Mouse (Mus musculus): ENCODE measurements at regions not wholly inside any gene's neighbourhood (a gene's known extent, or its start where the extent isn't known, plus 50 kb on each side); places are given as distances from the start of the nearest gene placed in this dataset.

DNA sequence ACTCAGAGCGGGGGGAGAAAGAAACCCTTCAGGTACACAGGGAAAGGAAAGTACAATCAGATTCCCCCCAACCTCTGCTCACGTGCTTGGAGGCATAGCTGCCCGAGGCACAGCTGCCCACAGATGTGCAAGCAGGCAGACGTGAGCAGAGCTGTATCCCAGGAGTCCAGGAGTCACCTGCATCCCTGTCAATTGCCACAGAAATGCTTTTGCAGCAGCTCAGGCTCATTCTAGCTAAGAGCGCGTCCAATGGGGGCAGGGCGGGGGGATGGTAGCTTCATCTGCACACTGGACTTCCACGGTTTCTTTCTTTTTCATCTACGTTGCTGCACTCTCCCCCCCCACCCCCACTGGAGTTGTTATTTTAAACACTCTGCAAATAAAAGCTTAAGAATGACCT lies 66.0 kb upstream of the Fat4 start:
- ATAC-seq (replicated peaks; ENCODE audit: poor library complexity, severe bottlenecking), result no peak

DNA sequence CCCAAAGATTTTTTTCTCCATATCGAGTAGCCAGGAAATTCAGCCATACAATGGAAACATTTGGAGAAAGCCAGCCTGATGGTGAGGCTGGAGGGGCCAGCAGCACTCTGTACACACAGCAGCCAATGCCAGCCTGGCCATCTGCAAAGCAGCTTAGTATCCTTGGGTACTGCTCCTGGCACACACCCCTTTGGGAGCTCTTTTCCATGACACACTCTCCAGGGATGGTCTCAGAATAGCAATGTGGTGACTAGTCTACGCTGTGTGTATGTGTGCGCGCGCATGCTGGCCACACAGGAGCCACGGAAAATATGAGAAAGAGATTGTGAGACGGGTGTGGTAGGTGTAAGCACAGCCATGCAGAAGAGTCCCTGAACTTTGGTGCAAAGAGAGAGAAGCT lies 66.4 kb upstream of the Fat4 start:
- no peak for ATAC-seq (replicated peaks; ENCODE audit: poor library complexity, severe bottlenecking)

DNA sequence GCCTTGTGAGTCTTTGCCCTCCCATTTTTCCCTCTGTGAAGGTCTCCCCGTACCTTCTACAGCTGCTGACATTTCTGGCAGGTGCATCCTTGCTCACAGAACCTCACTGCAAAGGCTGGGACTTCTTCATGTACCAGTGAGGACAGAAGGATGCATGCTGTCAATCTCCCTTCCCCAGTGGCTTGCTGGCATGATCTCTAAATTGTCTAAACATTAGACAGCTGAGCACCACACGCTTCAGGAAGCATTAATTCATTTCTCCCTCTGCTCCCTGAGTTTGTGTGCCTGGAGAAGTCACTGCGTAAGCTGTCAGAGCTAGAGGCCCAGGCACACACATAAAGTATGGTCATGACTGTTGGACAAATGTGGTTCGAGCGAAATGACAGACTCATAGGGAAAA lies 69.1 kb upstream of the Fat4 start:
- ATAC-seq (replicated peaks; ENCODE audit: poor library complexity, severe bottlenecking), result no peak

DNA sequence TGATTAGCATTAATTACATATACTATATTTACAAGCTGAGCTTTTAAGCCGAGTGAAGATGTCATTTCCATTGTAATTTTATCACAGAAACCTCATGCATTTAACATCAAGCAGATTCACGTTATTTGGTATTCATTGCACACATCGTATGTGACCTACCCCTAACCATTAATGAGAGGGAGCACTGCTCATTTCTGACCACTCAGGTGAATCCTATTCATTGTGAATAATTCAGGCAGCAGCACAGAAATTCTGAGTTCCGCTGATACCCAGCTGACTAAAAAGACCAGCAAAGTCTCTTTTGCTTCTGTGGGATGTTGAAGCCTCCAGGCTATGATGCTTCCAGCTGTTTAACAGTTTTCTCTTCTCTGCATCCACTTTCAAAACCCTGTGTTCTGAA lies 74.3 kb upstream of the Fat4 start:
- ATAC-seq (replicated peaks; ENCODE audit: poor library complexity, severe bottlenecking), result no peak

DNA sequence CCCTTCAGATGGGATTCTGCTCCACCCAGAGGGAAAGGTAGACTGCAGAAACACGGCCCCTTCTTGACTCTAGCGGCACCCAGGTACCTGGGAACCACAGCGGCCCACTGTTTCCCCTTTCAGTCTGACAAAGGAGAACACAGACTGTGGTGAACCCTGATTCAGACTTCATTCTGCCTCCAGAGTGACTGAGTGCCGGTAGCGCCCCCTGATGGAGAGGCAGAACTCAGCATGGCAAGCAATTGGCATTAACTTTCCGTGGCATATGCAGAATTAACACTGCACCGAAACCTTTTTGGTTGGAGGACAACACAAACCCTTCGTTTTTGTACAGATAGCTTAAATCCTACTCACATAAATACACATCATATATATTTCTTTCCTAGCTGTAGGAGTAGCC lies 75.1 kb upstream of the Fat4 start:
- no peak for ATAC-seq (replicated peaks; ENCODE audit: poor library complexity, severe bottlenecking)

DNA sequence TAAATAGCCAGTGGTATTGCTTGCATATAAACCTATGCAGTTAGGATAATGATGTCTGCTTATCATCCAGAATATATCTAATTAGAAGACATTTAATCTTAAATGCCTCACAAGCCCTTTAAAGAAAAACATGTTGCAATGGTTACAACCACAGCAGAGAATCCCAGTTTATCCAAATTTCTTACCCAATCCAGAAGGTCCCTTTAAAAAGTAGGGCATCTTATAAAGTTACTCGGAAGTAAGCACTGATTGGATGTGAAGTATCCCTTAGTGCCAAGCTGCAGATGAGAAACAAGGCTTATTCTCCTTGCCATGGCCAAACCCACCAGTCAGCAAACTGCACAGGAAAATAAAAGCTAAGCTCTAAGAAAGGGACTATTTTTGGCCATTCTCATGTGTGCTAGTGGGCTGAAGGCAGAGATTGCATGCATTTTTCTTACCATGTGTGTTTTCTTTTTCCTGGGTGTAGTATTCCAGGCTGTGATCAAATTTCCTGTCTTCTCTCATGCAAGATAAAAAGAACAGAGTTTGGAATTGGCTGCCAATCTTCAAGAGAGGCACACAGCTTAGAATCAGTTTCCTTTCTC lies 80.2 kb upstream of the Fat4 start:
- no peak for ATAC-seq (replicated peaks; ENCODE audit: poor library complexity, severe bottlenecking)

DNA sequence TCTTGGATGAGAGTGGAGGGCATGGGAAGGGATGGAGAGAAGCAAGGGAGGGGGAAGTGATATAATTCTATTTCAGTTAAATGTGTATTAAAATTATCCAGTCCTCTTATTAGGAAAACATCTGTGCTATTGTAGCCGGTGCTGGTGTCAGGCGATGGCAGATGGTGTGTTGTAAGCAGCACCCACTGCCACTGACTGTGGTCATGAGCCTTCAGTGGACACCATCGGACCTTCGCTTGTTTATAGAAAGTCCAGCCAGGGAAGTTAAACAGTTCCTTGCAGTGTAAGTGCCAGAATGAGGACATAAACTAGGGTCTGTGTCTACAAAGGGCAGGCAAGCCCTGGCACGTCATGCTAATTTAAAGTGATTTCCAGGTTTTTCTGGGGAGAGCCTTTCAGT lies 80.7 kb upstream of the Fat4 start:
- no peak for ATAC-seq (replicated peaks; ENCODE audit: poor library complexity, severe bottlenecking)

DNA sequence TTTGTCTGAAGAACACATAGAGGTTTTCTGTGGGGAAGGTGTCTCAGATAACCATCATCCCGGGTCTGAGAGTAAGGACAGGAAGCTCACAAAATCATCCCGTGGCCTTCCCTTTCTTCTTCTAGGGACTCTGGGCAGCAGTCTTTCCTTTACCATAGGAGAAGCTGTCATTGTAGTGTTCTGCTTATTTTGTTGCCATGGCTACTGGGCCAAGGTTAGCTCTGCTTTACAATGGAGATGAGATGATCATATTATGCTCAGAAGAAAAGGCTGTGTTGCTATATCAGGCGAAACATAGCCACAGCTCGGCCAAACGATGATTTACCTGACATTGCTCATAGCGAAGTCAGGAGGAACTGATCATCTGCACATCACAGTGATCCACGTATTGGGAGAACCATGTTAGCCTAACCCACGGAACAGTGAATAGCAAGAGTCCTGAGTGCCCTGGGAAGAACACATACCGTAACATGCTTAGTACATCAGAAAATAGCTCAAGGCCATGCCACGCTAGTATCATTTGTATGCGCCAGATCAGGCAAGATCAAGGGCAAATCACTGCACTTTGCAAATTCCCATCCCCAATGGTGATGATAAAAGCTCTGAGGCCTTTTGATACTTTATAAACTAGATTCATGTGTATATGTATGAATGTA lies 91.0 kb upstream of the Fat4 start:
- no peak for ATAC-seq (replicated peaks; ENCODE audit: poor library complexity, severe bottlenecking)

DNA sequence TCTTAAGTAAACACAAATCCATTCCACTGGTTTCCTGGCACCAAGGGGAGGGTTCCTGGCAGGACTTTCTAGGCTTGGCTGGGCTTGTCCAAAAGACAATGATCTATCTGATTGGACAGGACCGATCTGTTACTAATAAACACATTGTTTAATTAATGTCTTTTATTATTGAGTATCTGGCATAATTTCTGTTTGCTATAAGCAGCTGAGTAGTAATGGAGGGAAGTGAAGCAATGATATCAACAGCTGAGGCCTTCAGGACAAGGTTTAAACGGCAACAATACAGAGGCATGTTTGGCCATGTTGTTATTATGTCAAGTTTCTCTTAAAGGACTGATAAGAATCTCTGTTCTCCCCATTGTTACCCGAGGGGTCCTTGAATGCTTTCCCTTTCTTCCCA lies 93.5 kb upstream of the Fat4 start:
- no peak for ATAC-seq (replicated peaks; ENCODE audit: poor library complexity, severe bottlenecking)

DNA sequence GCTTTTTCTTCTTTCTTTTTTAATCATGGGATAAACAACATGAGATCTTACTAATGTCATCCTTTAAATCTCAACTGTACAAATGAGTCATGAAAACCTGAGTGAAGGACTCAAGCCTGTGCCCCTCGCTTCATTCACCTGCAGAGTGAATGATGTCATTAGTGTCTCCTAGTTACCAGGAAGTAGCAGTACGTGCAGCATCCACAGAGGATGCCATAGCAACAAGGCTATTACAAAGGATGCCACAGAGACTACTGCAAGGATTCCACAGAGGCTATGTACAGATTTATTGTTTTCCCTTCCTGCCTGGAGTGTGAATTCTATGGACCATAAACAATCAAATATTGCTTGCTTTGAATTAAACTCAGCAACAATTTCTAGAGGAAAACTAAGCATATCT lies 98.0 kb upstream of the Fat4 start:
- no peak for ATAC-seq (replicated peaks; ENCODE audit: poor library complexity, severe bottlenecking)

DNA sequence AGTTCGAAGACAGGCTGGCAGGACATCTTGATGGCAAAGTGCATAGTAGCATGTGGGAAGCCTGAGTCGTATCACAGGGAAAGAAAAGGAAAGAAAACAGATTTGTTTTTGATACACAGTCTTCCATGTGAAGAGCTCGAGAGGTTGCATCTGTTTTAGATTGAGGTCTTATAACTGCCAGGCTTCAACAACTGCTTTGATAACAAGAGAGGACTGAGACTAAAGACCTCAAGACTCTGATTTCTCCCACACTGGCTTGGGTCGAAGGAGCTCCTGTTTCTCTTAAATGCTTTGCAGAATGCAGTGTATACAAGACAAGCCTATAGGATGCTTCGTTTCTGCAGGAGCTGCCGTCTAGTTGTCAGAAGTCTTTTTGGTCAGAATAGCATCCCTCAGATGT lies 103.0 kb upstream of the Fat4 start:
- ATAC-seq (replicated peaks; ENCODE audit: poor library complexity, severe bottlenecking), result no peak

DNA sequence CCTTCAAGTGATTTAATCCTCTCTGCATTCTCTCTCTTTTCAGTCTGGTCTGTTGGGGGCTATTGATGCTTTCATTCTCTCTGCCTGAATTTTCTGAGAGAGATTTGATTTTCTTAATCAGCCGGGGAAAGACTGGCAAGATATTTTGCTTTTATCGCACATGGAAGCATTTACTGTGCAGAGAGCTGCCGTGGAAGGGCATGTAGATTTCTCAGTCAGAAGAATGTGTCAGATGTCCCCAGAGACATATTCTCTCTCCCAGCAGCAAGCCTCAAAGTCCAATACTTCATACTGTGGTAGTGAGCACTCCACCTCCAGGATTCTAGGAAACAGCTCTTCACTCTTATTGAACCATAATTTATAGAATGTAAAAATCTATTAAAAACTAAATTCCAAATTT lies 103.7 kb upstream of the Fat4 start:
- ATAC-seq (replicated peaks; ENCODE audit: poor library complexity, severe bottlenecking), result no peak

DNA sequence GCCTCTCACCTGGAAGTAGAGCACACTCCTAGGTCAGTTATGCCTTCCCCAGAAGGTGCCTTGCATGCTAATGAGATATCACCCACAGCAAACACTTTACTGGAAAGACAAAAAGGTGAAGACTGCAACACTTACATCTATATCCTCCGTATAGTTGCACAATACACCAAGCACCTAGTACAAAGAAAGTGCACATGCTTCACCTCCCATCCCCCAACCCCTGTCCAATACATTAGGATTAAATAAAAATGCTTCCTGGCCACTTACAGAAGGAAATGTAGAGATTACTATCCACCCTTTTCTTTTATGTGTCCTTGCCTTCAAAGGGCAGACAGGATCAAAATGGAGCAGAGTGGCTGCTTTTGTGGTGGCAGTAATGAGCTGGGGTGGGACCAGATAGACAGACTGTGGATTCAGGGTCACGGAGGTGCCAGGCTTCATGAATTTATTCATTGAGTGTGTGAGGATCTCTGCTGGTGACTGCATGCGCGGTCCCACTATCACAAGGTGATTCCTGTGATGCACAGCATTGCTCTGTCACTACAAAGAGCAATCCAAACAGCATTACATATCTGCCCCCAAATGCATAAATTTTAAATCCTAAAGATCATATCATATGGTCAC lies 109.9 kb upstream of the Fat4 start:
- no peak for ATAC-seq (replicated peaks; ENCODE audit: poor library complexity, severe bottlenecking)

DNA sequence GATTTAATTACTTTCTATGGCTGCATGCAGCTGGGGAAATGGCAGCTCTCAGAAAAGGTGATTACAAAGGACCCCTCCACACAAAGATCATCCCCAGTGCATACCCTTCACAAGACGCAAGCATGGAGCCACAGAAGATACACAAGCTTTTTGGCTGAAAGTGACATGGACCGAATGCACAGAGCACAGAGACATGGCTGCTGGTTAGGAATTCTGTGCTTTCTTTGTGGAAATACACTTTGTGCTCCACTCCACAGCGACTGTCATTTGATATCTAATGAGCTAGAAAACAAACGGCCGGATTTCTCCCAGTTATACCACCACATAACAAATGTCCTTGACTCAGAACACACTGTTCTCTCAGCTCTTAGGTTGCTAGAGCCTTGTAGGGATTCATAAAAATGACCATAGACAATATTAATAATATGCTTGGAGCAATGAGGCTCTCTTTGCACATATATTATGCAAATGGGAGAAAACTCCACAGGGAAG lies 132.1 kb upstream of the Fat4 start:
- ATAC-seq (replicated peaks; ENCODE audit: poor library complexity, severe bottlenecking), result no peak

DNA sequence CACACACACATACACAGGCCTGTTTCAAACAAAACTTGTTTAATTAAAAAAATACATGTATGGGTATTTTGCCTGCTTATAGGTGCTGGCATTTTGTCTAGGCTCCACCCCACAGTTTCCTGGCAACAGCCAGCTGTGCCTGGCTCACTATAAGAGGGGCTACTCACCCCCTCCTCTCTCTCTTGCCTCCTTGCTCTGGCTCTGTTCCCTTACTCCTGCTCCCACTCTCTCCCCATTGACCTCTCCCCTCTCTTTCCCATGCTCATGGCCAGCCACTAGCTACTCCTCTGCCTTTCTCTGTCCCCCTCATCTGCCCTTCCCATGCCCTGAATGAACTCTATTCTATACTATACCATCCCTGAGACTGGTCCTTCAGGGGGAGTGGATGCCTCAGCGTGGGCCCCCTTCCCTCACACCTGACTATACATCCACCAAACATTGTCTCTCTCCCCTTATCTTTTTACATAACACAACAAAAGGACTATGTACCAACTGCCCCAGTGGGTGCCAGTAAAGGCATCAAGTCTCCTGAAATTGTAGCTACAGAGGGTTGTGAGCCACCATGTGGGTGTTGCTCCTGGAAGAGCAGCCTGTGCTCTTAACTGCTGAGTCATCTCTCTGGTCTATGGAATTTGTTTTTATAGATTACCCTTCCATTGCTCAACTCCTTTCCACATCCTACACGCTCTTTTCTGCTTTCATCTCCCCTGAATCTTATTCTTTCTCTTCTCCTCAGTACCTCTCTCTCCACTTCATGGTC lies 133.1 kb upstream of the Fat4 start:
- ATAC-seq (replicated peaks; ENCODE audit: poor library complexity, severe bottlenecking), result no peak

DNA sequence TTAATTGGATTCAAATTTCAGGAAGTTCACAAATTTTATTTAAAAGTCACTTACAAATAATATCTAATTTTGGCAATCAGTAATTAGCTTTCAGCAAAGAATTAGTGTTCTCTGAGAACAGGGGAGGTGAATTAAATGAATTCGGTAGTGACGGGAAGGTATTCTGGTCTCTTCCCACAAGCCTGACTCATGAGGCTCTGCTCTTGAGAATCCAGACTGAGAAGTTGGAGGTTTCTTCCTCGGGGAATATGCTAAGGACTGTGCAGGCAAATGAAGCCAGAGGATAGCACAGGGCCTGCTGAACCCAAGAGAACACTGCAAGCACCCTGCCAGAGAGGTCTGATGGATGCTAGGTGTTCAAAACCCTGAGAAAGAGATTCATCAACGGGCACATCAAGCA lies 144.6 kb upstream of the Fat4 start:
- no peak for ATAC-seq (replicated peaks; ENCODE audit: poor library complexity, severe bottlenecking)

DNA sequence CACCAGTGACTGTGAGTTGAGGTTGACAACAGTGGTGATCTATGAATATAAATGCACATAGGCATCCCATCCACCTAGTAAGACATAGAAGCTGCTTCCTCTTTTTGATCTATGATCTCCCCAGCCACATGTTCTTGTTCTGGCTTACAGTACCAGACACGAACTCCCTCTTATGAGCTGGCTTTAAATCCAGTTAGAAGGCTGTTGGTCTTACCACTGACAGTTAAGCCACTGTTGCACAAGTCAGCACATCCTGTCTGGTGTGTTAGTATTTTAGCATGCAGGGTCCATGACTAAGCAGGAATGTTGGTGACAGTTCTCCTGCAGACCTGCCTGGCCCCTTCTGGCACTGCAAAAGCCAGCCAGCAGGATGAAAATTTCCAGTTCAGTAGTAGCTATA lies 164.1 kb upstream of the Fat4 start:
- ATAC-seq (replicated peaks; ENCODE audit: poor library complexity, severe bottlenecking), result peak; percentile 77

DNA sequence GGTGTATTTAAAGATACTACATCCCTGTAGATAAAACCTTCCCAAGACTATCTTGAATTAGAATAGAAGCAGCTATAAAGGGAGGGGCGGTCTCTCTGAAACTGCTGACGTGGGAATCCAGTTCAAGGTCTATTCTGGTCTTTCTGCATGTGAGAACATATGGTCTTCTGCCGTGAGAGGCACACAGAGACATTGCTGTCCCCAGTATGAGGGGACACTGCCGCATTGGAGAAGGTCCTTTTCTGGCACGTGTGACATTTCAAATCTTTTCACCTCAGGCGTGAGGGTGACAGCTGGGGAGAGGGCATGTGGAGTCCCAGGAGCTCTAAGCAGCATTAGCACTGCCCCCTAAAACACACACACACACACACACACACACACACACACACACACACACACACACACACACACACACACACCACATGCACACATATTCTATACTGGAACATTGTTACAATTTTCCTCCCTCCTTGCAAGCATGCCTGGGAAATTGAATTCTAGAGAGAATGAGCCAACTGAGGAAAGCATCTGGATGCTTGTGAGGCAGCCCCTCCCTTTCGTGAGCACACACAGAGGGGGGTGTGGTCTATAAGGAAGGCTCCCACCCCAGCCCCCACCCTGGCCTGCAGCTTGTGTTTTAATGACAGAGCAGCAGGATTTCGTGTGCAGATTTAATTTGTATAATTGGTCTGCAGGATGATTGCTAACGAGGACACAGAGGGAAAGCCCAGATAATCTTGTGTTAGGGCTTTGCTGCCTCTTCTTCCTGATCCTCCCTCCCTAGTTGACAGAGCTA lies 174.5 kb upstream of the Fat4 start:
- no peak for ATAC-seq (replicated peaks; ENCODE audit: poor library complexity, severe bottlenecking)

DNA sequence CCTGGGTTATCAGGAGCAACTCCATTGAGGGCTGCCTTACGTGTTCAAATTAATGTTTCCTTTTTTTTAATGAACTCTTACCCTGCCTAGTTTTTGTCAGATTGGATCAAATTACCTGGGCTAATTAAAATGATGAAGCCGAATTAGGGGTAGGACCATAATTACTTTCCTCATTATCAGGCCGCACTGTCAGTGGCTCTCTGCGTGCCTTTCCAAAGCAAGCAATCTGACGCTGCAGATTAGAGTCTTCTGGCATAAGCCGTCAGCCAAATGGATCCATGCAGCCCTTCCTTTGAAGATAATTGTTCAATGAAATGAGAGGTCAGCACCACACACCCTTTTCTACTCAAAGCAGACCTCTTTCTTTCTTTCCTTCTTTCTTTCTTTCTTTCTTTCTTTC lies 175.5 kb upstream of the Fat4 start:
- no peak for ATAC-seq (replicated peaks; ENCODE audit: poor library complexity, severe bottlenecking)

DNA sequence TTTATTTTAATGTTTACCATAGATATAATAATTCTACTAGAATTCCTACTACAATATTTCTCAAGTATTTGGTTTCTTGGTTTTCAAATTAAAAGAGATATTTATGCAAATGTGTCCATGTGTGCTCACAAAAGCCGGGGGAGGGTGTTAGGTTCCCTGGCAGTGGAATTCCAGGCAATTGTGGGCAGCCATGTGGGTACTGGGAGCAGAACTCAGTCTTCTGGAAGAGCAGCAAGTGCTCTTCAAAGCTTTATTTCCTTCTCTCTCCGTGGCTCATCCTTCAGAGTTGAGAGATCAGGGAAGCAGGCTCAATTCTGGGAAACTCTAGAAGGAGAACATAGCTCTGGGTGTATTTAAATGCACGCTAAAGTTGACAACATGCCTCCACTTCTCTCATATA lies 178.8 kb upstream of the Fat4 start:
- no peak for ATAC-seq (replicated peaks; ENCODE audit: poor library complexity, severe bottlenecking)

DNA sequence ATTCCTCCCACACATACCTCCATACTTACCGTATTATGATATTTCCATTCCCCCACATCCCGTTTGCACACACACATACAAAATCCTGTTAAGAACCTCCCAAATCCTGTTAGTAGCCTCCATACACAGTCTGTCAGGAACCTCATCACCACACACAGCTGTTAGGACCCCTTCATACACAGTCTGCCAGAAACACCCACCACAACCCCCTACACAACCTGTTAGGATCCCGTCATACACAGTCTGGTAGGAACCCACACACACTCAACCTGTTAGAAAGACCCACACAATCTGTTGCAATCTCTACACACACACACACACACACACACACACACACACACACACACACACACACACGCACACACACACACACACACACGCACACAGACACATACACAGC lies 187.5 kb upstream of the Fat4 start:
- no peak for ATAC-seq (replicated peaks; ENCODE audit: poor library complexity, severe bottlenecking)

Data from granulocyte monocyte progenitor cell, adult 5-6 weeks (primary cell).